Mouse (Mus musculus): ENCODE data around the gene Anxa3. TPM values are rescaled to one million over a fixed set of nuclear protein-coding genes. Genes with fewer than 3 reads are reported as not detected.

Anxa3 gene
- polyA plus RNA-seq, 1 experiment, result 6.7 TPM

- peaks cover 8% of the 10 kb centered on the region for H3K4me1 ChIP-seq (replicated peaks; ENCODE audit: control insufficient read depth, insufficient read depth, low read length)
- 24% methylated on average over 11 of the region's 11 CpGs for WGBS
- H3K4me3 ChIP-seq (ENCODE audit: control insufficient read depth, insufficient read depth, low read length), result no peak overlapping the region
- no peaks in the 10 kb centered on the region for H3K36me3 ChIP-seq (ENCODE audit: control insufficient read depth, insufficient read depth, low read length)
- peak; percentile 32 for DNase-seq
- H3K27me3 ChIP-seq (ENCODE audit: control insufficient read depth, insufficient read depth, low read length), result no peaks in the 10 kb centered on the region
- H3K27ac ChIP-seq (ENCODE audit: control insufficient read depth, insufficient read depth, low read length), result no peak overlapping the region
- no peak for TF ChIP-seq POLR2A (IDR thresholded peaks at IDR 0.05; ENCODE audit: control insufficient read depth, extremely low read depth, insufficient read depth, low read length, poor library complexity)
- no peak for TF ChIP-seq CTCF (IDR thresholded peaks at IDR 0.05; ENCODE audit: borderline replicate concordance, control insufficient read depth, extremely low read depth, insufficient read depth, low read length, poor library complexity)
Observed at GRCm38 (mm10) chr5:96878851-96879540, 85.9 kb downstream of the Anxa3 start.

- 67% methylated on average over 5 of the region's 5 CpGs for WGBS
- no peaks in the 10 kb centered on the region for H3K36me3 ChIP-seq (ENCODE audit: control insufficient read depth, insufficient read depth, low read length)
- no peak overlapping the region for H3K4me3 ChIP-seq (ENCODE audit: control insufficient read depth, insufficient read depth, low read length)
- H3K27ac ChIP-seq (ENCODE audit: control insufficient read depth, insufficient read depth, low read length), result no peak overlapping the region
- TF ChIP-seq POLR2A (IDR thresholded peaks at IDR 0.05; ENCODE audit: control insufficient read depth, extremely low read depth, insufficient read depth, low read length, poor library complexity) (no peak), CTCF (IDR thresholded peaks at IDR 0.05; ENCODE audit: borderline replicate concordance, control insufficient read depth, extremely low read depth, insufficient read depth, low read length, poor library complexity) (no peak)
- H3K27me3 ChIP-seq (ENCODE audit: control insufficient read depth, insufficient read depth, low read length), result no peaks in the 10 kb centered on the region
- DNase-seq, result no peak
- H3K4me1 ChIP-seq (replicated peaks; ENCODE audit: control insufficient read depth, insufficient read depth, low read length), result peaks cover 8% of the 10 kb centered on the region
Observed at GRCm38 (mm10) chr5:96880231-96880630, 87.1 kb downstream of the Anxa3 start.

DNA sequence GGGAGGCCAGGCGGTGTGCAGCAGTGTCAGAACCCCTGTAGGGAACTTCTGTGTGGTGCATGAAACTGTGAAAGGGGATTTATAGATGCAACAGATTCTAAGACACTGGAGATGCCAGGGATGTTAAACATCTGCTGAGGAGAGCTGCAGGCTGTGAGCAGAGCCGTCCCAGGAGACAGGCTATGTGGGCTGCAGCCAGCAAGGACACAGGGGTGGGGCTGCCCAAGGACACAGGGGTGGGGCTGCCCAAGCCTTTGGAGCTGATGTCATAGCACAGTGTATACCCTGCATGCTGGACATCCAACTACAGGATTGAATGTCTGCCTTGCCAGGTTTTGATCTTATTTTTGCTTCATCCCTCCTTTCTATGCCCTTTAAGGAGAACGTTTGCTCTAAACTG, 88.0 kb downstream of the Anxa3 start:
- H3K27me3 ChIP-seq (ENCODE audit: control insufficient read depth, insufficient read depth, low read length), result no peaks in the 10 kb centered on the region
- TF ChIP-seq CTCF (IDR thresholded peaks at IDR 0.05; ENCODE audit: borderline replicate concordance, control insufficient read depth, extremely low read depth, insufficient read depth, low read length, poor library complexity), result no peak
- no peak for TF ChIP-seq POLR2A (IDR thresholded peaks at IDR 0.05; ENCODE audit: control insufficient read depth, extremely low read depth, insufficient read depth, low read length, poor library complexity)
- no peak overlapping the region for H3K27ac ChIP-seq (ENCODE audit: control insufficient read depth, insufficient read depth, low read length)
- H3K36me3 ChIP-seq (ENCODE audit: control insufficient read depth, insufficient read depth, low read length), result no peaks in the 10 kb centered on the region
- 91% methylated on average over 3 of the region's 3 CpGs for WGBS
- H3K4me1 ChIP-seq (replicated peaks; ENCODE audit: control insufficient read depth, insufficient read depth, low read length), result peaks cover 8% of the 10 kb centered on the region
- no peak for DNase-seq
- H3K4me3 ChIP-seq (ENCODE audit: control insufficient read depth, insufficient read depth, low read length), result no peak overlapping the region

DNA sequence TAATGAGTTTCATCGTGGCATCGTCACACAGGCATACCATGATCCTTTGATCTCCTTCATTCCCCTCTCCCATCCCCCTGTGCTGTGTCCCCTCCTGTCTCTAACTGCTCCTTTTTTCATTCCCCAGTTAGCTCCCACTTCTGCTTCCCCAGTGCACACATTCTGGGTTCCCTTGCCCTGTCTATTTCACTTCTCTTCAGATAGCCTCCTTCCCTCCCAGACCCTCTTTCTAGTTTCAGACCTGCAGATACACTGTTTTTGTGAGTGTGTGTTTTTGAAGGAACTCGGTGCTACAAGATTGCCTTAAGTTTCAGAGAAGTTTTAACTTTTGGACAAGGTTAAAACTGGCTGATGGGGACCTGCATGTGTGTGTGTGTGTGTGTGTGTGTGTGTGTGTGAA, 88.5 kb downstream of the Anxa3 start:
- Histone ChIP-seq H3K27ac (ENCODE audit: control insufficient read depth, insufficient read depth, low read length) (no peak overlapping the region), H3K27me3 (ENCODE audit: control insufficient read depth, insufficient read depth, low read length) (no peaks in the 10 kb centered on the region), H3K36me3 (ENCODE audit: control insufficient read depth, insufficient read depth, low read length) (no peaks in the 10 kb centered on the region), H3K4me3 (ENCODE audit: control insufficient read depth, insufficient read depth, low read length) (no peak overlapping the region), H3K4me1 (replicated peaks; ENCODE audit: control insufficient read depth, insufficient read depth, low read length) (peaks cover 8% of the 10 kb centered on the region)
- no peak for DNase-seq
- no peak for TF ChIP-seq CTCF (IDR thresholded peaks at IDR 0.05; ENCODE audit: borderline replicate concordance, control insufficient read depth, extremely low read depth, insufficient read depth, low read length, poor library complexity)
- TF ChIP-seq POLR2A (IDR thresholded peaks at IDR 0.05; ENCODE audit: control insufficient read depth, extremely low read depth, insufficient read depth, low read length, poor library complexity), result no peak
- WGBS, result 69% methylated on average over 3 of the region's 3 CpGs

DNA sequence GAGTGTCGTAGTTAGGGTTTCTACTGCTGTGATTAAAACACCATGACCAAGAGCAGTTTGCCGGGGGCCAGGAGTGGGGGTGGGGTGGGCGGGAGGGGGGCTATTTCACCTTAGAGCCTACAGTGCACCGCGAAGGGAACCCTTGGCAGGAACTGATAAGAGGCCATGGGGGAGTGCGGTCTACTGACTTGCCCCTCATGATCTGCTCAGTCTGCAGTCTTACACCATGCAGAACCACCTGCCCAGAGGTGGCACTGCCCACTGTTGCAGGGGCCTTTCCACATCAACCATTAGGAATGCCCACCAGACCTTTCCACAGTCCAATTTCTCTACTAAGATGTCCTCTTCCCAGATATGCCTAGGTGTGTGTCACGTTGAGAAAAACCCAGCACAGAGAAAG, 92.1 kb downstream of the Anxa3 start:
- no peak for DNase-seq
- Histone ChIP-seq H3K36me3 (ENCODE audit: control insufficient read depth, insufficient read depth, low read length) (no peaks in the 10 kb centered on the region), H3K27ac (ENCODE audit: control insufficient read depth, insufficient read depth, low read length) (no peak overlapping the region), H3K4me3 (ENCODE audit: control insufficient read depth, insufficient read depth, low read length) (no peak overlapping the region), H3K4me1 (replicated peaks; ENCODE audit: control insufficient read depth, insufficient read depth, low read length) (no peaks in the 10 kb centered on the region; the same call in 1 of the 2 replicates), H3K27me3 (ENCODE audit: control insufficient read depth, insufficient read depth, low read length) (no peaks in the 10 kb centered on the region)
- TF ChIP-seq POLR2A (IDR thresholded peaks at IDR 0.05; ENCODE audit: control insufficient read depth, extremely low read depth, insufficient read depth, low read length, poor library complexity) (no peak), CTCF (IDR thresholded peaks at IDR 0.05; ENCODE audit: borderline replicate concordance, control insufficient read depth, extremely low read depth, insufficient read depth, low read length, poor library complexity) (no peak)
- WGBS, result 47% methylated on average over 7 of the region's 7 CpGs

DNA sequence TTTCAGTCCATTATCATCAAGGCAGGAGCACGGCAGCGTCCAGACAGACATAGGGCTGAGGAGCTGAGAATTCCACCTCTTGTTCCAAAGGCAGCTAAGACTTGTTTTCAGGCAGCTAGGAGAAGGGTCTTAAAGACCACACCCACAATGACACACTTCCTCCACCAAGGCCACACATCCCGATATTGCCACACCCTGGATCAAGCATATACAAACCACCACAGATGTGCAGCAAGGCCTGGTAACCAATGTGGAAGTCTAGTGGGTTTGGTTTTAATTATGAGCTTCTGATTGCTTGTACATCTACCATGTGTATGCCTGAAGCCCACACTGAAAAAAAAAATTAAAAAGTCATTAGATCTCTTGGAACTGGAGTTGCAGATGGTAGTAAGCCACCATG, 95.3 kb downstream of the Anxa3 start:
- no peaks in the 10 kb centered on the region; the same call in 1 of the 2 replicates for H3K4me1 ChIP-seq (replicated peaks; ENCODE audit: control insufficient read depth, insufficient read depth, low read length)
- H3K36me3 ChIP-seq (ENCODE audit: control insufficient read depth, insufficient read depth, low read length), result no peaks in the 10 kb centered on the region
- H3K4me3 ChIP-seq (ENCODE audit: control insufficient read depth, insufficient read depth, low read length), result no peak overlapping the region
- DNase-seq, result no peak
- no peaks in the 10 kb centered on the region for H3K27me3 ChIP-seq (ENCODE audit: control insufficient read depth, insufficient read depth, low read length)
- WGBS, result 67% methylated on average over 3 of the region's 3 CpGs
- H3K27ac ChIP-seq (ENCODE audit: control insufficient read depth, insufficient read depth, low read length), result no peak overlapping the region
- TF ChIP-seq CTCF (IDR thresholded peaks at IDR 0.05; ENCODE audit: borderline replicate concordance, control insufficient read depth, extremely low read depth, insufficient read depth, low read length, poor library complexity) (no peak), POLR2A (IDR thresholded peaks at IDR 0.05; ENCODE audit: control insufficient read depth, extremely low read depth, insufficient read depth, low read length, poor library complexity) (no peak)
